Mouse (Mus musculus) brown adipose tissue, adult 24 weeks (tissue): Measurements from ENCODE around the gene Pdzd7. TPM values are rescaled to one million over a fixed set of nuclear protein-coding genes. Genes with fewer than 3 reads are reported as not detected.

Source experiments
- polyA plus RNA-seq: library from polyadenylated mRNA; stranded (reverse); fragments of >200 nt; gene quantifications from 2 replicates; pipeline ENCODE4 v1.2.4, GENCODE M21; 2012; ENCODE audit not compliant: missing spikeins, insufficient read depth, insufficient read length

Gene Pdzd7
- polyA plus RNA-seq, 1 experiment = not detected

Other genes with a start within 250 kb of the Pdzd7 start
- gene Slf2, start 114.6 kb downstream of the Pdzd7 start, polyA plus RNA-seq = 4.4 and 6.2 TPM in 2 replicates
- 0.25 and 0.55 TPM in 2 replicates for gene Sema4g, start 56.6 kb downstream of the Pdzd7 start, polyA plus RNA-seq
- 9.1 and 11.1 TPM in 2 replicates for gene Twnk, start 40.1 kb downstream of the Pdzd7 start, polyA plus RNA-seq
- 53.4 and 58.6 TPM in 2 replicates for gene Mrpl43, start 39.3 kb downstream of the Pdzd7 start, polyA plus RNA-seq
- 32.4 and 34.7 TPM in 2 replicates for gene Lzts2, start 31.3 kb downstream of the Pdzd7 start, polyA plus RNA-seq
- gene Sfxn3, start 1.8 kb upstream of the Pdzd7 start, polyA plus RNA-seq = 2.0 and 5.0 TPM in 2 replicates
- 5.4 and 8.8 TPM in 2 replicates for gene Kazald1, start 29.5 kb upstream of the Pdzd7 start, polyA plus RNA-seq
- gene Tlx1, start 105.0 kb upstream of the Pdzd7 start, polyA plus RNA-seq = not detected in 2 replicates
- gene Lbx1, start 190.1 kb upstream of the Pdzd7 start, polyA plus RNA-seq = 0.75 TPM in 1 of 2 replicates, not detected in the other